In the genomic region with DNA sequence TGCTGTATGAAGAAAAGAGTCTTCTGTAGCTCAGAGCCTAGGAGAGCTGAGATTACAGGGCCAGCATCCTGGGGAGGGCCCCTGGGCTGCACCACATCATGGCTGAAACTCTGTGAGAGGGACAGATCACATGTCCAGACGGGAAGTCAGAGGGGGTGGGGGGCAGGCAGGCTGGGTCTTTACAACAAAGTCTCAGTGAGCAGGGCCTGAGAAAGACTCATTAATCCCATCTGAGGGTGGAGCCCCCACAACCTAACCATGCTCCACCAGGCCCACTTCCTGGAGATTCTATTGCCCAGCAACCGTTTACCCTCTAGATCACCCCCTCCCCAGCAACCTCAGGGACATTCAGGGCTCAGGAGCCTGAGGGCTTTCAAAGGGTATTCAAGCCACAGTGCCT, we compare ENCODE assay signal across 12 mouse cellular contexts. TPM values are rescaled to one million over a fixed set of nuclear protein-coding genes. Genes with fewer than 3 reads are reported as not detected.
DNase-seq lines count a peak whose midpoint lies in the region; ATAC-seq lines count a peak whose summit lies in the region.
"Had no signal": no experiment of that assay in that cellular context is flagged by ENCODE, and none has a peak within 500 bp of the region (broad histone marks: within the 10 kb centered on the region; RNA-seq: fewer than 3 reads in every experiment).

No protein-coding gene starts in this region.

- H3K9me3 ChIP-seq in hindbrain, embryonic 12.5 days (replicated peaks) = no peaks in the 10 kb centered on the region
- no peaks in the 10 kb centered on the region for H3K9me3 ChIP-seq in hindbrain, embryonic 16.5 days (ENCODE audit: control insufficient read depth, low read length)
- no peaks in the 10 kb centered on the region for H3K9me3 ChIP-seq in neural tube, embryonic 13.5 days
- H3K9me3 ChIP-seq in embryonic facial prominence, embryonic 15.5 days (replicated peaks) = no peaks in the 10 kb centered on the region
- H3K9me3 ChIP-seq in limb, embryonic 15.5 days = no peaks in the 10 kb centered on the region

- H3K4me2 ChIP-seq in hindbrain, embryonic 12.5 days (replicated peaks) = no peak overlapping the region
- H3K4me2 ChIP-seq in hindbrain, embryonic 16.5 days (ENCODE audit: low read length) = no peak overlapping the region
- no peak overlapping the region for H3K4me2 ChIP-seq in neural tube, embryonic 13.5 days
- no peak overlapping the region for H3K4me2 ChIP-seq in embryonic facial prominence, embryonic 15.5 days (replicated peaks)
- no peak overlapping the region for H3K4me2 ChIP-seq in limb, embryonic 15.5 days
- H3K4me2 ChIP-seq: lung, embryonic 14.5 days had no signal

- H3K4me1 ChIP-seq in hindbrain, embryonic 12.5 days = peaks cover 27% of the 10 kb centered on the region
- H3K4me1 ChIP-seq in hindbrain, embryonic 16.5 days (ENCODE audit: control insufficient read depth, insufficient read depth, low read depth, low read length) = peaks cover 12% of the 10 kb centered on the region
- peaks cover 20% of the 10 kb centered on the region for H3K4me1 ChIP-seq in neural tube, embryonic 13.5 days (replicated peaks)
- peaks cover 63% of the 10 kb centered on the region for H3K4me1 ChIP-seq in embryonic facial prominence, embryonic 15.5 days
- H3K4me1 ChIP-seq in limb, embryonic 15.5 days = peaks cover 65% of the 10 kb centered on the region

- H3K4me3 ChIP-seq in hindbrain, embryonic 12.5 days = no peak overlapping the region
- no peak overlapping the region for H3K4me3 ChIP-seq in hindbrain, embryonic 16.5 days (ENCODE audit: low read length)
- H3K4me3 ChIP-seq in neural tube, embryonic 13.5 days = no peak overlapping the region
- no peak overlapping the region for H3K4me3 ChIP-seq in embryonic facial prominence, embryonic 15.5 days (replicated peaks)
- no peak overlapping the region for H3K4me3 ChIP-seq in limb, embryonic 15.5 days
- H3K4me3 ChIP-seq: left cerebral cortex, adult 2 months had no signal

- no peak overlapping the region for H3K9ac ChIP-seq in hindbrain, embryonic 12.5 days
- no peak overlapping the region for H3K9ac ChIP-seq in hindbrain, embryonic 16.5 days (ENCODE audit: low read depth, low read length)
- no peak overlapping the region for H3K9ac ChIP-seq in neural tube, embryonic 13.5 days
- H3K9ac ChIP-seq in embryonic facial prominence, embryonic 15.5 days = no peak overlapping the region
- no peak overlapping the region for H3K9ac ChIP-seq in limb, embryonic 15.5 days
- H3K9ac ChIP-seq: lung, embryonic 14.5 days had no signal

- peaks cover 13% of the 10 kb centered on the region for H3K27me3 ChIP-seq in hindbrain, embryonic 12.5 days
- peaks cover 4% of the 10 kb centered on the region for H3K27me3 ChIP-seq in hindbrain, embryonic 16.5 days (replicated peaks; ENCODE audit: control insufficient read depth, insufficient read depth, low read length)
- H3K27me3 ChIP-seq in neural tube, embryonic 13.5 days = peaks cover 34% of the 10 kb centered on the region
- H3K27me3 ChIP-seq in embryonic facial prominence, embryonic 15.5 days = no peaks in the 10 kb centered on the region
- no peaks in the 10 kb centered on the region for H3K27me3 ChIP-seq in limb, embryonic 15.5 days

- no peaks in the 10 kb centered on the region for H3K36me3 ChIP-seq in hindbrain, embryonic 12.5 days
- H3K36me3 ChIP-seq in hindbrain, embryonic 16.5 days (ENCODE audit: control insufficient read depth, insufficient read depth, low read length) = no peaks in the 10 kb centered on the region
- H3K36me3 ChIP-seq in neural tube, embryonic 13.5 days = no peaks in the 10 kb centered on the region
- no peaks in the 10 kb centered on the region for H3K36me3 ChIP-seq in embryonic facial prominence, embryonic 15.5 days
- H3K36me3 ChIP-seq in limb, embryonic 15.5 days = no peaks in the 10 kb centered on the region

- 5% methylated on average over 2 of the region's 2 CpGs for WGBS in hindbrain, embryonic 12.5 days
- 6% methylated on average over 2 of the region's 2 CpGs for WGBS in hindbrain, embryonic 16.5 days
- 2% methylated on average over 2 of the region's 2 CpGs for WGBS in neural tube, embryonic 13.5 days
- WGBS in embryonic facial prominence, embryonic 15.5 days = 12% methylated on average over 2 of the region's 2 CpGs
- 14% methylated on average over 2 of the region's 2 CpGs for WGBS in limb, embryonic 15.5 days

- H3K27ac ChIP-seq in hindbrain, embryonic 12.5 days = peak overlapping the region; percentile 46; the same call in 1 of the 2 replicates
- H3K27ac ChIP-seq in hindbrain, embryonic 16.5 days (ENCODE audit: low read depth, low read length) = no peak overlapping the region
- H3K27ac ChIP-seq in neural tube, embryonic 13.5 days (replicated peaks) = no peak overlapping the region
- H3K27ac ChIP-seq in embryonic facial prominence, embryonic 15.5 days (replicated peaks) = peak overlapping the region; percentile 69
- peak overlapping the region; percentile 75 for H3K27ac ChIP-seq in limb, embryonic 15.5 days
- H3K27ac ChIP-seq: left cerebral cortex, adult 2 months had no signal

- ATAC-seq in hindbrain, embryonic 12.5 days (ENCODE audit: low FRiP score) = no peak; the same call in 1 of the 2 replicates
- ATAC-seq in hindbrain, embryonic 16.5 days = no peak
- peak; percentile 34; the same call in 1 of the 2 replicates for ATAC-seq in neural tube, embryonic 13.5 days (ENCODE audit: low read depth)
- ATAC-seq in embryonic facial prominence, embryonic 15.5 days (ENCODE audit: insufficient number of reproducible peaks, low FRiP score, low TSS enrichment, low read depth) = no peak
- ATAC-seq in limb, embryonic 15.5 days (ENCODE audit: insufficient number of reproducible peaks, low FRiP score, low TSS enrichment, low read depth) = peak; percentile 22; the same call in 1 of the 2 replicates

- DNase-seq in neural tube, embryonic 10.5 days (ENCODE audit: extremely low spot score, low spot score) = no peak
- no peak for DNase-seq in urinary bladder, postnatal 10 days (ENCODE audit: low spot score)
- no peak for DNase-seq in right cerebral cortex, postnatal 14 days
- DNase-seq: gastrocnemius, postnatal 10 days; kidney, postnatal 14 days; lung, embryonic 14.5 days had no signal

RNA-seq across cellular contexts. Expression of gene Fbln2, which starts 2.5 kb away (rescaled TPM):
- 100 and 102 TPM in 2 replicates for polyA plus RNA-seq in hindbrain, embryonic 12.5 days (2016; fragmentation: Nextera tagmentation; extraction: Ambion mirVana)
- 29.7 and 34.2 TPM in 2 replicates for polyA plus RNA-seq in hindbrain, embryonic 16.5 days (2015; fragmentation: Nextera tagmentation; extraction: Ambion mirVana)
- 34.4 and 37.7 TPM in 2 replicates for polyA plus RNA-seq in neural tube, embryonic 13.5 days (2015; fragmentation: Nextera tagmentation; extraction: Ambion mirVana)
- 240 and 260 TPM in 2 replicates for polyA plus RNA-seq in embryonic facial prominence, embryonic 15.5 days (2015; fragmentation: Nextera tagmentation; extraction: Ambion mirVana)
- 297 and 305 TPM in 2 replicates for polyA plus RNA-seq in limb, embryonic 15.5 days (2015; fragmentation: Nextera tagmentation; extraction: Ambion mirVana)

RNA-seq across cellular contexts. Expression of gene Hdac11, which starts 53.3 kb away (rescaled TPM):
- polyA plus RNA-seq in hindbrain, embryonic 12.5 days (2016; fragmentation: Nextera tagmentation; extraction: Ambion mirVana) = 18.8 and 23.2 TPM in 2 replicates
- 50.1 and 53.5 TPM in 2 replicates for polyA plus RNA-seq in hindbrain, embryonic 16.5 days (2015; fragmentation: Nextera tagmentation; extraction: Ambion mirVana)
- 30.6 TPM in 2 replicates for polyA plus RNA-seq in neural tube, embryonic 13.5 days (2015; fragmentation: Nextera tagmentation; extraction: Ambion mirVana)
- 12.2 and 14.1 TPM in 2 replicates for polyA plus RNA-seq in embryonic facial prominence, embryonic 15.5 days (2015; fragmentation: Nextera tagmentation; extraction: Ambion mirVana)
- 13.5 and 13.9 TPM in 2 replicates for polyA plus RNA-seq in limb, embryonic 15.5 days (2015; fragmentation: Nextera tagmentation; extraction: Ambion mirVana)

Comparison
In these comparisons a context has a peak if more than half of its experiments do, and no peak if none do; other contexts are left out.
1. H3K27ac ChIP-seq: peak in hindbrain, embryonic 12.5 days (single experiment), embryonic facial prominence, embryonic 15.5 days (single experiment) and limb, embryonic 15.5 days (single experiment); none in hindbrain, embryonic 16.5 days (single experiment) and neural tube, embryonic 13.5 days (single experiment).
2. ATAC-seq: peak in neural tube, embryonic 13.5 days (single experiment) and limb, embryonic 15.5 days (single experiment); none in hindbrain, embryonic 12.5 days (single experiment), hindbrain, embryonic 16.5 days (single experiment) and embryonic facial prominence, embryonic 15.5 days (single experiment).